Mouse (Mus musculus): Measurements from ENCODE around the gene Rnaseh2b. TPM values are rescaled to one million over a fixed set of nuclear protein-coding genes. Genes with fewer than 3 reads are reported as not detected.

Rnaseh2b gene
- polyA plus RNA-seq, 1 experiment from 2014 or later, result 91.0 TPM

- no peak for ATAC-seq (replicated peaks; ENCODE audit: low FRiP score)
- Histone ChIP-seq H3K4me1 (replicated peaks; ENCODE audit: control insufficient read depth, insufficient read depth, low read length) (no peaks in the 10 kb centered on the region), H3K36me3 (ENCODE audit: control insufficient read depth, insufficient read depth, low read length) (no peaks in the 10 kb centered on the region), H3K27ac (ENCODE audit: low read depth, low read length) (no peak overlapping the region), H3K9me3 (ENCODE audit: control insufficient read depth, low read length) (no peaks in the 10 kb centered on the region), H3K27me3 (replicated peaks; ENCODE audit: control insufficient read depth, insufficient read depth, low read length) (no peaks in the 10 kb centered on the region), H3K4me2 (no peak overlapping the region), H3K9ac (ENCODE audit: low read depth, low read length) (no peak overlapping the region), H3K4me3 (ENCODE audit: low read depth, low read length) (no peak overlapping the region)
- 74% methylated on average over 4 of the region's 4 CpGs for WGBS
- DNase-seq (ENCODE audit: low spot score), result no peak
These were observed 129.9 kb downstream of the Rnaseh2b start for GRCm38 (mm10) chr14:62422265-62422664.

Other genes with a start within 250 kb of the Rnaseh2b start
- gene Dleu7, start 458 bp downstream of the Rnaseh2b start, polyA plus RNA-seq (2014; fragmentation: Nextera tagmentation; extraction: Ambion mirVana), result 0.49 and 0.55 TPM in 2 replicates
- 0.16 TPM in 1 of 2 replicates, not detected in the other for gene Gucy1b2, start 163.7 kb downstream of the Rnaseh2b start, polyA plus RNA-seq (2014; fragmentation: Nextera tagmentation; extraction: Ambion mirVana)

All from liver, embryonic 11.5 days (tissue).